Mouse (Mus musculus): Measurements from ENCODE around the gene Narf. TPM values are rescaled to one million over a fixed set of nuclear protein-coding genes. Genes with fewer than 3 reads are reported as not detected.

Narf gene
- polyA plus RNA-seq, 1 experiment from 2014 or later, result 17.3 TPM

- Histone ChIP-seq H3K36me3 (ENCODE audit: inconsistent target) (no peaks in the 10 kb centered on the region), H3K79me2 (ENCODE audit: inconsistent target) (peaks cover 100% of the 10 kb centered on the region), H3K27ac (no peak overlapping the region), H3K4me3 (ENCODE audit: inconsistent target) (no peak overlapping the region)
- WGBS (ENCODE audit: missing documents), result 58% methylated on average over 8 of the region's 8 CpGs
Measured at GRCm38 (mm10) chr11:121277516-121277915, 40.5 kb downstream of the Narf start.

- H3K36me3 ChIP-seq (ENCODE audit: inconsistent target), result no peaks in the 10 kb centered on the region
- peaks cover 100% of the 10 kb centered on the region for H3K79me2 ChIP-seq (ENCODE audit: inconsistent target)
- no peak overlapping the region for H3K27ac ChIP-seq
Measured at GRCm38 (mm10) chr11:121278011-121278410, 41.0 kb downstream of the Narf start.

GRCm38 (mm10) chr11:121282911-121283310 is 45.9 kb downstream of the Narf start:
- 78% methylated on average over 6 of the region's 6 CpGs for WGBS (ENCODE audit: missing documents)
- H3K4me3 ChIP-seq (ENCODE audit: inconsistent target), result no peak overlapping the region
- H3K79me2 ChIP-seq (ENCODE audit: inconsistent target), result peaks cover 72% of the 10 kb centered on the region
- peaks cover 15% of the 10 kb centered on the region for H3K36me3 ChIP-seq (ENCODE audit: inconsistent target)
- no peak overlapping the region for H3K27ac ChIP-seq

More at GRCm38 (mm10) chr11:121278011-121278410, 41.0 kb downstream of the Narf start:
- WGBS (ENCODE audit: missing documents), result 66% methylated on average over 3 of the region's 3 CpGs
- H3K4me3 ChIP-seq (ENCODE audit: inconsistent target), result no peak overlapping the region

GRCm38 (mm10) chr11:121289859-121290258 is 52.8 kb downstream of the Narf start:
- H3K27ac ChIP-seq, result no peak overlapping the region
- H3K4me3 ChIP-seq (ENCODE audit: inconsistent target), result no peak overlapping the region
- H3K79me2 ChIP-seq (ENCODE audit: inconsistent target), result peaks cover 3% of the 10 kb centered on the region; the same call in 1 of the 2 replicates
- H3K36me3 ChIP-seq (ENCODE audit: inconsistent target), result peaks cover 58% of the 10 kb centered on the region
- 96% methylated on average over 3 of the region's 3 CpGs for WGBS (ENCODE audit: missing documents)

- H3K36me3 ChIP-seq (ENCODE audit: inconsistent target), result peaks cover 51% of the 10 kb centered on the region
- no peaks in the 10 kb centered on the region for H3K79me2 ChIP-seq (ENCODE audit: inconsistent target)
- H3K4me3 ChIP-seq (ENCODE audit: inconsistent target), result no peak overlapping the region
- H3K27ac ChIP-seq, result no peak overlapping the region
- 98% methylated on average over 5 of the region's 5 CpGs for WGBS (ENCODE audit: missing documents)
Measured at GRCm38 (mm10) chr11:121294771-121295170, 57.7 kb downstream of the Narf start.

GRCm38 (mm10) chr11:121298493-121298892 is 61.4 kb downstream of the Narf start:
- Histone ChIP-seq H3K79me2 (ENCODE audit: inconsistent target) (no peaks in the 10 kb centered on the region), H3K27ac (no peak overlapping the region), H3K36me3 (ENCODE audit: inconsistent target) (peaks cover 53% of the 10 kb centered on the region), H3K4me3 (ENCODE audit: inconsistent target) (no peak overlapping the region)
- WGBS (ENCODE audit: missing documents), result 96% methylated on average over 8 of the region's 8 CpGs

GRCm38 (mm10) chr11:121300265-121300664 is 63.2 kb downstream of the Narf start:
- no peaks in the 10 kb centered on the region for H3K79me2 ChIP-seq (ENCODE audit: inconsistent target)
- H3K27ac ChIP-seq, result no peak overlapping the region
- H3K4me3 ChIP-seq (ENCODE audit: inconsistent target), result no peak overlapping the region
- H3K36me3 ChIP-seq (ENCODE audit: inconsistent target), result peaks cover 51% of the 10 kb centered on the region
- 97% methylated on average over 7 of the region's 9 CpGs for WGBS (ENCODE audit: missing documents)

GRCm38 (mm10) chr11:121305371-121305770 is 68.3 kb downstream of the Narf start:
- Histone ChIP-seq H3K36me3 (ENCODE audit: inconsistent target) (peaks cover 58% of the 10 kb centered on the region), H3K27ac (no peak overlapping the region), H3K4me3 (ENCODE audit: inconsistent target) (no peak overlapping the region), H3K79me2 (ENCODE audit: inconsistent target) (no peaks in the 10 kb centered on the region)
- 96% methylated on average over 5 of the region's 6 CpGs for WGBS (ENCODE audit: missing documents)

Other genes with a start within 250 kb of the Narf start
- 77.7 to 122 TPM (median 77.9 TPM) in 3 replicates for gene Csnk1d, start 245.9 kb upstream of the Narf start, polyA plus RNA-seq (2018)
- 0.59 to 2.0 TPM in 2 of 3 replicates, not detected in the other for gene Cd7, start 197.8 kb upstream of the Narf start, polyA plus RNA-seq (2018)
- not detected in 3 replicates for gene Sectm1b, start 173.7 kb upstream of the Narf start, polyA plus RNA-seq (2018)
- gene Sectm1a, start 156.0 kb upstream of the Narf start, polyA plus RNA-seq (2018), result 0.47 TPM in 1 of 3 replicates, not detected in the others
- gene Tex19.2, start 118.6 kb upstream of the Narf start, polyA plus RNA-seq (2018), result not detected in 3 replicates
- gene Tex19.1, start 91.1 kb upstream of the Narf start, polyA plus RNA-seq (2018), result not detected in 3 replicates
- not detected in 3 replicates for gene Uts2r, start 77.0 kb upstream of the Narf start, polyA plus RNA-seq (2018)
- gene Hexdc, start 32.8 kb upstream of the Narf start, polyA plus RNA-seq (2018), result 3.2 to 5.5 TPM (median 4.4 TPM) in 3 replicates
- 8.1 to 12.7 TPM (median 12.5 TPM) in 3 replicates for gene Ogfod3, start 32.5 kb upstream of the Narf start, polyA plus RNA-seq (2018)
- 46.9 to 74.0 TPM (median 67.5 TPM) in 3 replicates for gene Cybc1, start 7.9 kb upstream of the Narf start, polyA plus RNA-seq (2018)
- 20.0 to 26.9 TPM (median 20.9 TPM) in 3 replicates for gene Foxk2, start 22.7 kb downstream of the Narf start, polyA plus RNA-seq (2018)
- gene Wdr45b, start 117.2 kb downstream of the Narf start, polyA plus RNA-seq (2018), result 44.7 to 56.4 TPM (median 51.3 TPM) in 3 replicates
- not detected in 3 replicates for gene Rab40b, start 151.0 kb downstream of the Narf start, polyA plus RNA-seq (2018)
- 6.0 to 8.4 TPM (median 7.5 TPM) in 3 replicates for gene Fn3krp, start 184.1 kb downstream of the Narf start, polyA plus RNA-seq (2018)
- 0.03 to 0.57 TPM in 2 of 3 replicates, not detected in the other for gene Fn3k, start 197.7 kb downstream of the Narf start, polyA plus RNA-seq (2018)
- gene Tbcd, start 214.7 kb downstream of the Narf start, polyA plus RNA-seq (2018), result 32.9 to 38.6 TPM (median 36.1 TPM) in 3 replicates